Mouse (Mus musculus) cortical plate, adult 2 months (tissue): ENCODE data around the gene Ndufs7. TPM values are rescaled to one million over a fixed set of nuclear protein-coding genes. Genes with fewer than 3 reads are reported as not detected.

ENCODE experiments used
- H3K27ac ChIP-seq: fragments of 200-500 bp; 2 replicates; pipeline ENCODE4 v1.5.1; 2012; ENCODE audit warnings: low read length, control low read depth, inconsistent platforms; ENCODE audit not compliant: insufficient read depth
- H3K4me1 ChIP-seq: fragments of 200-500 bp; 2 replicates; pipeline ENCODE4 v1.6.1; 2011; ENCODE audit warnings: low read length; ENCODE audit not compliant: control insufficient read depth, insufficient read depth
- H3K4me3 ChIP-seq: fragments of 200-500 bp; 2 replicates; pipeline ENCODE4 v1.5.1; 2011; ENCODE audit warnings: mild to moderate bottlenecking, low read length, control low read depth; ENCODE audit not compliant: insufficient read depth
- CTCF ChIP-seq: fragments of 200-500 bp; IDR thresholded peaks from 2 replicates; pipeline ENCODE4 v1.5.1; 2011; ENCODE audit warnings: mild to moderate bottlenecking, control low read depth, low read length; ENCODE audit not compliant: insufficient read depth; ENCODE audit errors: extremely low read depth
- POLR2A ChIP-seq: fragments of 200-500 bp; IDR thresholded peaks from 2 replicates; pipeline ENCODE4 v1.6.1; 2011; ENCODE audit warnings: mild to moderate bottlenecking, low read length, control low read depth; ENCODE audit not compliant: insufficient read depth; ENCODE audit errors: extremely low read depth
- polyA plus RNA-seq: library from polyadenylated mRNA; depleted of rRNA; stranded (reverse); fragments of >200 nt; gene quantifications from 2 replicates; pipeline ENCODE4 v1.2.3, GENCODE M21; 2012; rRNA removed

The Ndufs7 gene
- polyA plus RNA-seq, 1 experiment, result 424 TPM

- TF ChIP-seq POLR2A (peak; percentile 87), CTCF (no peak)
- peaks cover 15% of the 10 kb centered on the region for H3K4me1 ChIP-seq
- peak overlapping the region; percentile 95 for H3K4me3 ChIP-seq
- H3K27ac ChIP-seq, result peak overlapping the region; percentile 74
These were observed 49.8 kb downstream of the Ndufs7 start for GRCm38 (mm10) chr10:80298571-80299281.

- H3K27ac ChIP-seq, result peak overlapping the region; percentile 74
- TF ChIP-seq POLR2A (no peak), CTCF (no peak)
- H3K4me1 ChIP-seq, result peaks cover 15% of the 10 kb centered on the region
- peak overlapping the region; percentile 95 for H3K4me3 ChIP-seq
These were observed 50.4 kb downstream of the Ndufs7 start for GRCm38 (mm10) chr10:80299301-80299700.

GRCm38 (mm10) chr10:80299824-80300223 is 50.9 kb downstream of the Ndufs7 start:
- no peak overlapping the region for H3K27ac ChIP-seq
- peak overlapping the region; percentile 95 for H3K4me3 ChIP-seq
- peaks cover 15% of the 10 kb centered on the region for H3K4me1 ChIP-seq
- TF ChIP-seq POLR2A (no peak), CTCF (no peak)

GRCm38 (mm10) chr10:80300672-80301181 is 51.8 kb downstream of the Ndufs7 start:
- H3K27ac ChIP-seq, result peak overlapping the region; percentile 43; the same call in 1 of the 2 replicates
- peak overlapping the region; percentile 95 for H3K4me3 ChIP-seq
- TF ChIP-seq CTCF (no peak), POLR2A (peak; percentile 60; the same call in 1 of the 2 replicates)
- H3K4me1 ChIP-seq, result peaks cover 15% of the 10 kb centered on the region

GRCm38 (mm10) chr10:80301256-80302081 is 52.5 kb downstream of the Ndufs7 start:
- Histone ChIP-seq H3K4me1 (peaks cover 15% of the 10 kb centered on the region), H3K27ac (peak overlapping the region; percentile 78; the same call in 1 of the 2 replicates), H3K4me3 (peak overlapping the region; percentile 95)
- no peak for TF ChIP-seq POLR2A
- no peak for TF ChIP-seq CTCF

- Histone ChIP-seq H3K4me3 (0 out of 2 replicates have a peak overlapping the region, but pooled peaks have one; percentile 7), H3K4me1 (peaks cover 13% of the 10 kb centered on the region), H3K27ac (peak overlapping the region; percentile 78; the same call in 1 of the 2 replicates)
- no peak for TF ChIP-seq CTCF
- no peak for TF ChIP-seq POLR2A
These were observed 53.1 kb downstream of the Ndufs7 start for GRCm38 (mm10) chr10:80302082-80302355.

GRCm38 (mm10) chr10:80302471-80302881 is 53.6 kb downstream of the Ndufs7 start:
- Histone ChIP-seq H3K4me3 (no peak overlapping the region), H3K27ac (peak overlapping the region; percentile 78; the same call in 1 of the 2 replicates), H3K4me1 (peaks cover 11% of the 10 kb centered on the region)
- no peak for TF ChIP-seq POLR2A
- no peak for TF ChIP-seq CTCF

- no peak overlapping the region for H3K27ac ChIP-seq
- peaks cover 8% of the 10 kb centered on the region for H3K4me1 ChIP-seq
- H3K4me3 ChIP-seq, result no peak overlapping the region
- TF ChIP-seq CTCF (no peak), POLR2A (no peak)
These were observed 55.5 kb downstream of the Ndufs7 start for GRCm38 (mm10) chr10:80304458-80304857.

- H3K4me1 ChIP-seq, result peaks cover 8% of the 10 kb centered on the region
- H3K27ac ChIP-seq, result no peak overlapping the region
- no peak for TF ChIP-seq POLR2A
- no peak for TF ChIP-seq CTCF
- H3K4me3 ChIP-seq, result no peak overlapping the region
These were observed 55.9 kb downstream of the Ndufs7 start for GRCm38 (mm10) chr10:80304862-80305261.

Other genes with a start within 250 kb of the Ndufs7 start
- 6.6 and 7.2 TPM in 2 replicates for gene Arhgap45, start 232.5 kb upstream of the Ndufs7 start, polyA plus RNA-seq
- 236 and 245 TPM in 2 replicates for gene Polr2e, start 209.3 kb upstream of the Ndufs7 start, polyA plus RNA-seq
- gene Gpx4, start 202.0 kb upstream of the Ndufs7 start, polyA plus RNA-seq, result 890 and 934 TPM in 2 replicates
- gene Sbno2, start 143.6 kb upstream of the Ndufs7 start, polyA plus RNA-seq, result 22.9 and 24.4 TPM in 2 replicates
- 91.8 and 94.2 TPM in 2 replicates for gene Stk11, start 133.3 kb upstream of the Ndufs7 start, polyA plus RNA-seq
- 620 and 641 TPM in 2 replicates for gene Atp5d, start 110.5 kb upstream of the Ndufs7 start, polyA plus RNA-seq
- 274 and 285 TPM in 2 replicates for gene Cbarp, start 108.3 kb upstream of the Ndufs7 start, polyA plus RNA-seq
- 26.6 and 33.8 TPM in 2 replicates for gene Midn, start 100.8 kb upstream of the Ndufs7 start, polyA plus RNA-seq
- 150 and 180 TPM in 2 replicates for gene Cirbp, start 83.1 kb upstream of the Ndufs7 start, polyA plus RNA-seq
- 13.1 and 13.9 TPM in 2 replicates for gene 1600002K03Rik, start 76.2 kb upstream of the Ndufs7 start, polyA plus RNA-seq
- 7.7 and 8.5 TPM in 2 replicates for gene Efna2, start 69.6 kb upstream of the Ndufs7 start, polyA plus RNA-seq
- 36.9 and 37.1 TPM in 2 replicates for gene Mum1, start 22.7 kb upstream of the Ndufs7 start, polyA plus RNA-seq
- 43.9 and 59.6 TPM in 2 replicates for gene Gamt, start 11.9 kb downstream of the Ndufs7 start, polyA plus RNA-seq
- 65.4 and 70.8 TPM in 2 replicates for gene Dazap1, start 12.4 kb downstream of the Ndufs7 start, polyA plus RNA-seq
- gene Rps15, start 43.3 kb downstream of the Ndufs7 start, polyA plus RNA-seq, result 2,242 and 2,263 TPM in 2 replicates
- gene Apc2, start 46.9 kb downstream of the Ndufs7 start, polyA plus RNA-seq, result 54.9 and 55.2 TPM in 2 replicates
- gene 2310011J03Rik, start 71.4 kb downstream of the Ndufs7 start, polyA plus RNA-seq, result 51.9 and 52.3 TPM in 2 replicates
- 13.1 and 13.9 TPM in 2 replicates for gene Pcsk4, start 80.4 kb downstream of the Ndufs7 start, polyA plus RNA-seq
- 5.7 and 6.3 TPM in 2 replicates for gene Reep6, start 80.8 kb downstream of the Ndufs7 start, polyA plus RNA-seq
- 7.9 and 9.4 TPM in 2 replicates for gene Adamtsl5, start 99.3 kb downstream of the Ndufs7 start, polyA plus RNA-seq
- gene Plk5, start 107.3 kb downstream of the Ndufs7 start, polyA plus RNA-seq, result 36.3 and 40.3 TPM in 2 replicates
- 13.8 and 14.3 TPM in 2 replicates for gene Mex3d, start 138.5 kb downstream of the Ndufs7 start, polyA plus RNA-seq
- 186 and 210 TPM in 2 replicates for gene Mbd3, start 150.4 kb downstream of the Ndufs7 start, polyA plus RNA-seq
- 1,456 and 1,595 TPM in 2 replicates for gene Uqcr11, start 157.7 kb downstream of the Ndufs7 start, polyA plus RNA-seq
- gene Tcf3, start 184.5 kb downstream of the Ndufs7 start, polyA plus RNA-seq, result 25.5 and 26.0 TPM in 2 replicates
- not detected in 2 replicates for gene Onecut3, start 245.7 kb downstream of the Ndufs7 start, polyA plus RNA-seq